Mouse (Mus musculus): ENCODE results near the gene Svs5.

Svs5 gene

GRCm38 (mm10) chr2:164377478-164378426 is 45.2 kb downstream of the Svs5 start:
- no peak for DNase-seq (ENCODE audit: low read depth, low spot score)

- no peak for DNase-seq (ENCODE audit: low read depth, low spot score)
Observed at GRCm38 (mm10) chr2:164381726-164382125, 49.2 kb downstream of the Svs5 start.

GRCm38 (mm10) chr2:164382971-164383370 is 50.4 kb downstream of the Svs5 start:
- no peak for DNase-seq (ENCODE audit: low read depth, low spot score)

All from skeletal muscle tissue, adult 2 months (tissue).